Mouse (Mus musculus): ENCODE data around the gene Myt1.

Myt1 gene

DNA sequence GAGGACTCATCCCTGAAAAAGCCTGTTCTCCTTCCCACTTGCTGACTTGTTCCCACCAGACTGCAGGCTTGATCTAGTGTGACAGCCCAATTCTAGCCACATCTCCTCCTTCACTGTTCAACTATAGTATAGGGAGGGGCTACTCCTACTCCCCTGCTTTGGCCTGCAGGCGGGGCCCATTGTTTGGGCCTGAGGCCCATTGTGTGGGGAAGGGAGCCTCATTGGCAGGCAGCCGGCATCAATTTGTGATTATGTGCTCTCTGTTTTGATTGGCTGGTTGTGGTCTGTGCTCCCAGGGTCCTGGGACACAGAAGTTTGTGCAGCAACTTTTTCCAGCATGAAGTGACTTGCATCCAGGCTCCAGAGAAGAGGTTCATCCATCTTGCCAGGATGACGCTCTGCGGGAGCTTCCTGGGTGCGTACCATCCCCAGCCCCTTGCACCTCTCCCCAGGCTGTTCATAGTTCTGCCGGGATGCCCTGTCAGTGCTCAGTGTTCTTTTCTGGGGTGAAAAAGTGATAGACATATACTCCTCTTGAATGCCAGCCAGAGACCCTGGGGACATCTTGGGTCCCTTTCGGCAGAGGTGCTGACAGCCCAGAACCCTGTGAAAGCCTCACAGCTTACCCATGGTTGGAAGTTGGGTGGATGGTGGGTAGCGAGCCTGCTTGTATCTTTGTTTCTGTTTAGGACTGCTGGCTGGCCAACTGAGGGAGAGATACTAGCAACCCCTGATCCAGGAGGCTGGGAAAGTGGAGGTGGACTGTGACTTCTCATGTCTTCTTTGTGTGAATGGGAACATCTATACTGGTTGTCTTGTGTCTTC is at the start of gene Myt1:
Myt1 (plus strand) TSS at position 327 of the 825 bp plus-strand sequence.
- in situ Hi-C loops (cut with MboI; ENCODE audit: low pct_unique_long_range_greater_than_20kb in 1 of 2, low sequenced_read_pairs in 2 of 2, unreplicated experiment in 1 of 2) = no loop called here

DNA sequence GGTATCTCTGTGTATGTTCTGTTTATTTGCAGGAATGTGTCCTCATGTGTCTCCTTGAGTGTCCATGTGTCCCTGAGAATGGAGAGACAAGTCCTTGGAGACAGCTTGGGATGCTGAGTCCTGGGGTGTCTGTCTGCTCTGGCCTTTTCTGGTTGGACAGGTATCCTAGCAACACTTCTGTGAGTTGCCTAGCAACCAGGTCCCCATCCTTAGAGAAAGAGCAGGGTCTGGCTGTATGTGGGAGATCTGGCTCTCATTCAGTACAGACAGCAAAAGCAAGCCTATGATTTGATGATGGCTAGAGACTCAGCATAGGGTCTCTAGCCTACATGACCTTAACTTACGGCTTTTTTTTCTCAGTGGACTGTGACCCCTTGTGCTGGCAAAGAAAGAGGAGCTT is 49.4 kb upstream of the Myt1 start:
- in situ Hi-C loops (cut with MboI; ENCODE audit: low pct_unique_long_range_greater_than_20kb in 1 of 2, low sequenced_read_pairs in 2 of 2, unreplicated experiment in 1 of 2) = no loop called here

DNA sequence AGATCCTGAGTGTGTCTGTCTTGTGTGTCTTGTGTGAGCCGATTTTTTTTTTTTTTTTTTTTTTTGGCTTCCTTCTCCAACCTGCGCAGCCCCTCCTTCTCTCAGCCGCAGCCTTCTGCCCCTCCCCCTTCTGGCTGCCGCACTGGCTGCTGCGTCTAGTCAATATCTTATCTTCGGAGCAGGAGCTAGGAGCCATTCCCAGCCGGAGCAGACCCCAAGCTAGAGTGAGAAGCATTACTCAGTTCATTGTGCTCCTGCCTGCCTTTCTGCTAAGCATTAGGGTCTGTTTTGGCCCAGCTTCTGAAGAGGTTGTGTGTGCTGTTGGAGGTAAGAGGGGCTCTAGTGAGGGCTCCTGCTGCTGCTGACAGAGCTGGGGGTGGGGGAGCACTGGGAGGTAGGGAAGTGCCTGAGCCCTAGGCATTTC is 48.2 kb upstream of the Myt1 start, which contains the start of gene Oprl1:
Oprl1 (plus strand) TSS at position 114 of the 424 bp plus-strand sequence.
- in situ Hi-C loops (cut with MboI; ENCODE audit: low pct_unique_long_range_greater_than_20kb in 1 of 2, low sequenced_read_pairs in 2 of 2, unreplicated experiment in 1 of 2) = no loop called here

DNA sequence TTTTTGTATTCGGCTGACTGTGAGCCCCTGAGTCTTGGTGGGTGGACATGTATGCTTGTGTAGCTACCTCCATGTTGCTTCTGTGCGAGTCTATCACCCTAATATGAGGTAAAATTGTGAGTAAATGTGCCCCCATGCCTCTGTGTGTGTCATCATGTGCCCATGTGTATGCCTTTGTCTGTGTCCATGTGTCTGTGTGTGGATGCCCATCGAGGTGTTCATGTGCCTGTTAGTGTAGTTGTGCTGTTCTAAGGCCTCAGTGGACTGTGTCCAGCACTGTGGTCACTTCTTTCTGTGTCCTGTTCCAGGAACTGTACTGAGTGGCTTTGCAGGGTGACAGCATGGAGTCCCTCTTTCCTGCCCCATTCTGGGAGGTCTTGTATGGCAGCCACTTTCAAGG is 47.8 kb upstream of the Myt1 start:
- in situ Hi-C loops (cut with MboI; ENCODE audit: low pct_unique_long_range_greater_than_20kb in 1 of 2, low sequenced_read_pairs in 2 of 2, unreplicated experiment in 1 of 2) = no loop called here

DNA sequence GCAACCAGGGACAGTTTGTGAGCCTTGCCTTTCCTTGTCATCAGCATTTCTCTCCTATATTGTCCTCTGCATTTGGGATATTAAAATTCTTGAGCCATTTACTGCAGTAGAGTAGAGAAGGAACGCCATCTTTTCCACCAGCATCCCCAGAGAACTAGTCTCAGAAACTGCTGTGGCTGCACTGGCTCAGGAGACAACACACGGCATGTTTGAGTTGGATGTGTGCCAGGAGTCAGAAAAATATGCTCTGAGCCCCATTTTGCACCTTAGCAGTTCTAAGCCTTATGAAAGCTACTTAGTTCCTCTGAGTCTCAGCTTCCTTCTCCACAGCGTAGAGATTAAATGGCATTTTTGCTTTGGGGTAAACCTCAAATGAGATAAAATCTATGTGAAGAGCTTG is 46.1 kb upstream of the Myt1 start:
- in situ Hi-C loops (cut with MboI; ENCODE audit: low pct_unique_long_range_greater_than_20kb in 1 of 2, low sequenced_read_pairs in 2 of 2, unreplicated experiment in 1 of 2) = no loop called here

DNA sequence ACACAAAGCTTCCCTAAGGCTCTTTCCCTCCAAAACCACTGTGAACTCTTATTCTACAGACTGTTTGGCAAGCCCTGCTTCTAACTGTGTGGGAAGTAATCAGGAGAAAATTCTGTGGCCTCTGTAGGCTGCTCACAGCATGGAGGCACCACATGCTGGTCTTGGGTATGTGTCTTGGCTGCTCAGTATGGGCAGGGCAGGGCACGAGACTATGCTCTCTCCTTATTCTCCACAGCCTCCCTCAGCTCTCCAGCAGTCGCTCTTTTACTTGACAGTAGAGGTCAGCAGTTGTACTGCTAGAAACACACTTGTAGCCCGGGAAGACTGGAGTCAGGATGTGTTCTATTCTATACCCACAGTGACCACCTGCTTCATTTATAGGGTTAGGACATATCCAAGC is 43.1 kb upstream of the Myt1 start:
- in situ Hi-C loops (cut with MboI; ENCODE audit: low pct_unique_long_range_greater_than_20kb in 1 of 2, low sequenced_read_pairs in 2 of 2, unreplicated experiment in 1 of 2) = loop anchor here in 1 of 2 experiments (10.0 kb wide), 1 partner anchor 145 kb away; the partner anchor contains the start of gene Polr3k

DNA sequence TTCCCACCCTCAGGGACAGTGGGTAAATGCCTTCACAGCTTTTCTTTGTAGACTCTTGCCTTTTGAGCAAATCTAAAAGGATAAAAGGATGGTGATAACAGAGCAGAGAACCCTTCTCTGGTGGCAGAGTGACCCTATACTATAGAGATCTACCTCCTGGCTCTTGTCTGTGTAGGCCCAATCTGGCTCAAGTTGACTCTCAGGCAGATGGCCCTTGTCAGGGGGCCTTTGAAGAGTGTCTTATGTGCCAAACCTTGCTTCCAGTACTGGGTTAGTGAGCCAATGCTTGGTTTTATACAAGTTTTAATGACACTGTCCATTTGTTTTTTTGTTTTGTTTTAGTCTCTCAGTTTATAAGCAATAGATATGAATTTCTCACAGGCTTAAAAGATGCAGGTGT is 41.9 kb upstream of the Myt1 start:
- in situ Hi-C loops (cut with MboI; ENCODE audit: low pct_unique_long_range_greater_than_20kb in 1 of 2, low sequenced_read_pairs in 2 of 2, unreplicated experiment in 1 of 2) = loop anchor here in 1 of 2 experiments (10.0 kb wide), 1 partner anchor 144 kb away; the partner anchor contains the start of gene Polr3k

DNA sequence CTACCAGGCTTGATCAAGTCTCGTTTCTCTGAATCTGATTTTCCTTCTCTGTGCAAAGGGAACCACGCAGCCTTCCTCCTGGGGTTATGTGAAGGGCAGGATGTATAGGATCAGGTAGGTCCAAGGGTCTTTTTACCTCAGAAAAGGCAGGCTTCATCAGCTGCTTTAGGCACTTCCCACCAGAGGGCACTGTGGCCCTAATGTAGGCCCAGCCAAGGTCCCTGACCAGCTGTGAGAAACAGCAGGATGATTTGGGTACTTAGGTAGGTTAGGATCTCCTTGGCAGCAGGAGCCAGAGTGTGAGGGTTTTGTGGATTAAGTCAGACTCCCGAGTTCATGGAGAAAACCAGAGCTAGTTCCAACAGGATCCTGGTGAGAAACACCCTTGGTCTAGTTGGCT is 40.9 kb upstream of the Myt1 start:
- in situ Hi-C loops (cut with MboI; ENCODE audit: low pct_unique_long_range_greater_than_20kb in 1 of 2, low sequenced_read_pairs in 2 of 2, unreplicated experiment in 1 of 2) = loop anchor here in 1 of 2 experiments (10.0 kb wide), 1 partner anchor 143 kb away; the partner anchor contains the start of gene Polr3k

DNA sequence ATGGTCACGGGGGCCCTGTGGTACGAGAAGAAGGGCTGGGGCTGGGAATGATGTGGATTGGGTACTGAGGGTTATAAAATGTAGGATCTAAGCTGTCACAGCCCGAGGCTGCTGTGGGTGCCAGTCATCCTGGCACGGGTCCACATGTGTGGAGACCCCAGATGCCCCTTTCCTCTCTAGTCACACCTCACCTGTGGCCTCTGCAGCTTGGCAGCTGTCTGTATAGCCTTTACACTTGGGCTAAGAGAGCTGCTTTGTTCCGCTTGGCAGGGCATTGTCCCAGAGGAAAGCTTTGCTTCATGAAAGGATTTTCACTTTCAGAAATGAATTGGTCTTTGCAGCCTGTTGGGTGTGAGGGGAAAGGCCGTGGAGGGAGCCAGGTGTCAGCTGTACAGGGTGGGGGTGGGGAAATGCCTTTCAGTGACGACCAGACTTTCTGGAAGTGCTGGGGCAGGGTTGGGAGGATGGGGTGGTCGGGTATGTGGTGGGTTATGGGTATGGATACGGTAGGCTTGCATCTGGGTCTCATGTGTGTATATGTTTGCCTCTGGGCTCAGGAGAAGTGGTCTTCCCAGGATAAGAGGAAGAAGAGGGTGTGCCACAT is 35.4 kb upstream of the Myt1 start:
- in situ Hi-C loops (cut with MboI; ENCODE audit: low pct_unique_long_range_greater_than_20kb in 1 of 2, low sequenced_read_pairs in 2 of 2, unreplicated experiment in 1 of 2) = loop anchor here in 1 of 2 experiments (10.0 kb wide), 1 partner anchor 137 kb away; the partner anchor contains the start of gene Polr3k

DNA sequence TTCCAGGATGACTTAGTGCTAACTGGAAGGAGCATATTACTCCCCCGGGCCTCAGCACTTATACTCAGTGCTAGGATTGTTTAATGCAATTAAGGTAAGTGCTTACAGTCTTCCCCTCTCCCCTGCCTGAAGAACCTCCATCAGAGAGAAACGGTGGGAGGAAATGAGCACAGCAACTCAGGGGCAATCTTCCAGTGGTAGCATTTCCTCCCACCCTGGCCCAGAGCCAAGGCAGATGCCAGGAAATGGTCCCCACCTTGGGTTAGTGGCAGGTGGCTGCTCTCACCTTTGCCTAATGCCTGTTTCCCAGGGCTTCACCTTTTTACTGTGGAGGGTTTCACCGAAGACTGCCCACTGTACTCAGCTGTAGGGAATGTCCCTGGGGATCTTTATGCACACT is 33.1 kb upstream of the Myt1 start:
- in situ Hi-C loops (cut with MboI; ENCODE audit: low pct_unique_long_range_greater_than_20kb in 1 of 2, low sequenced_read_pairs in 2 of 2, unreplicated experiment in 1 of 2) = no loop called here

DNA sequence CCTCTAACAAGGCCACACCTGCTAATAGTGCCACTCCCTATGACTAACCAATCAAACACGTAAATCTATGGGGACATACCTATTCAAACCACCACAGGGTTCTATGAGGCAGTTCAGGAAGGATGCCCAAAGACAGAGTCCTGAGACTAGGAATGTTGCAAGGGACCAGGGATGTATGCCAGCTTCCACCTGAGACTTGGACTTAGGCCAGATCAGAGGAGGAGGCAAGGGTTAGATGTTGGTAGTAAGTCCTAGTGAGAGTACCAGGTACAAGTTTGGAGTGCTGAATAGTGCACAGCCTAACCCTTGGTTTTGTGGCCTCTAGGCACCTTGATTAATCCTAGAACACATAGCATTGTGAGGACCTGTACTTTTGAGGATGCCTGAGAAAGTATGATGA is 10.5 kb upstream of the Myt1 start:
- in situ Hi-C loops (cut with MboI; ENCODE audit: low pct_unique_long_range_greater_than_20kb in 1 of 2, low sequenced_read_pairs in 2 of 2, unreplicated experiment in 1 of 2) = no loop called here

DNA sequence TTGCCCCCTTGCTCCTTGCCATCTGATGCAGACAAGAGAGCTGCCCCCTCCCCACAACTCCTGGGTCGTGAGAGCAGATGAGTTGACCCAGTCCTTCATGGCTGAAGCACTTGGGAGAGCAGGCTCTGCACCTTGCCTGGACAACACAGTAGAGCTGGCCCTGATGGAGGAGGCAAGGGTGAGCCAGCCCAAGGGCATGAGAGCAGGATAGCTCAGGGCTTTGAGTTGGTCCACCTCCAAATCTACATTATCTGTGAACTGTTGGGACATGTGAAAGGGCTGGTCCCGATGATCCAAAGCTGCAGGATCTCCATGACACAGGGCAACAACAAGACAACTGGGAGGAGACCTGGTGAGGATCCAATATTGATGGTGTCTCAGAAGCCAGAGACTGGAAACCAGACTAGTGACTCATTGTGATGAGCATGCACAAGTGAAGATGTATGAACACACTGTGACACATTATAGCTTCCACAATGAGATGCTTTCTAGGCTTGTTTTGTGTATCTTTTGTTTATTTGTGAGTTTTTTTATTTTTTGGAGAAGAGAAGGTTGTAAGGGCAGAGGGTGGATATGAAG is 4.9 kb upstream of the Myt1 start:
- in situ Hi-C loops (cut with MboI; ENCODE audit: low pct_unique_long_range_greater_than_20kb in 1 of 2, low sequenced_read_pairs in 2 of 2, unreplicated experiment in 1 of 2) = no loop called here

DNA sequence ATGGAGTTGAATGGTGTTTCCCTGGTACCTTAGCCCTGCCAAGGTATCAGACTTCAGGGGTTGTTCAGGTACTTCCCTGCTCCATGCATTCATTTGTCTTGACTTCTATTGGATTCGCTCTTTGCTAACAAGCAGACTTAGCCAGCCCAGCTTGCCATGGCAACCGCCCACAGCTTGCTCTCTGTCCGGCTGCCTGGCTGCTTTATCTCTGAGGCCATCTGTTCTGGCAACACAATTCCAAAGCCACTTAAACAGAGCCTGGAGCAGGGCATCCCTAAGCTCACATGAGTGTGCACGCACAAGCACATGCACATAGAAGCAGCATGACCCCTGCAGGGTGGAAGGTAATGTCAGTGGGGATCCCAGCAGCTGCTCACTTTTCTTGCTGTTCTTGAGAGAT is 4.1 kb upstream of the Myt1 start:
- in situ Hi-C loops (cut with MboI; ENCODE audit: low pct_unique_long_range_greater_than_20kb in 1 of 2, low sequenced_read_pairs in 2 of 2, unreplicated experiment in 1 of 2) = no loop called here

DNA sequence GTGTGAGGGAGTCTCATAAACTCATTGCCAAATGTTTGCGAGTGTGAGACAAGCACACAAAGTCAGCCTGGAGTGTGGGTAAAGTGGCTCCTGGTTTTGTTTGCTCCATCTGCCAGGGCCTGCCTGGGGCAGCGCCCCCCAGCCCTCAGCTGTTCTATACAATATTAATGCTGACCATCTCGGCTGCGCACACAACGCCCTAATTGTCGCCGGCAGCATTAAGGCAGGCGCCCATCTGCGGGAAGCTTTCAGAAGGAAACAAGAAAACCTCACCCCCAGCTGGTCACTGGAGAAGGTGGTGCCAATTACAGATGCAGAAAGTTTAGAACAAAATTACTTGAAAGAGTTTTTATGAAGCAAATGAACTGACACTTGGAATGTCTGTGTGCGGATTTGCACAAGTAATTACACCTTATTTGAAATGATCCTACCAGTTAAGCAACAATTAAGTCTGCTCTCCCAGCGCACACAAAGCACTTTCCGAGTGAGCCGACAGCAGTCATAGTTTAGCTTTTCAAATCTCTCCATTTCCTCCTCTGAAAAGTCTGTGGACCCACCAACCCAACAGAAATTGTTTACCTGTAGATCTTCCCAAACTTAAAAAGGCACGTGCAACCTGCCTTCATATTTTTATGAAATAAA is 875 bp downstream of the Myt1 start:
- in situ Hi-C loops (cut with MboI; ENCODE audit: low pct_unique_long_range_greater_than_20kb in 1 of 2, low sequenced_read_pairs in 2 of 2, unreplicated experiment in 1 of 2) = no loop called here

DNA sequence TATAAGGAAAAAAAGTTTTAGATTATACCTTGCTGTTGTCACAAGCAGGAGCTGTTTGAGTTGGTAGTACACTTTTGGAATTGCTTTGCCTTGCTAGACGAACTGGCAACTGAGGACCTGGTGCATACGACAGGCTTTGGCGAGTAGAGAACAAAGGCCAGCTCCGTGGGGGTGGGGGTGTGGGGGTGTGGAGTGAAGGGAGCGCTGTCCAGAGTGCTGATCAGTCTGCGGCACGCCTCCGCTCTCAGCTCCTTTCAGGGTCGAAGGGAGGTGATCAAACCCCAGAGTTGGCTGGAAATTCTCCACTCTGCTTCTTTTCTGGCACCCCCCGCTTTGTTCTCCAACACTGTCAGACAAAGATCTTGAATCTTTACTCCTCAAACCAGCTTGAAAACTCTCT is 1.5 kb downstream of the Myt1 start:
- in situ Hi-C loops (cut with MboI; ENCODE audit: low pct_unique_long_range_greater_than_20kb in 1 of 2, low sequenced_read_pairs in 2 of 2, unreplicated experiment in 1 of 2) = no loop called here

DNA sequence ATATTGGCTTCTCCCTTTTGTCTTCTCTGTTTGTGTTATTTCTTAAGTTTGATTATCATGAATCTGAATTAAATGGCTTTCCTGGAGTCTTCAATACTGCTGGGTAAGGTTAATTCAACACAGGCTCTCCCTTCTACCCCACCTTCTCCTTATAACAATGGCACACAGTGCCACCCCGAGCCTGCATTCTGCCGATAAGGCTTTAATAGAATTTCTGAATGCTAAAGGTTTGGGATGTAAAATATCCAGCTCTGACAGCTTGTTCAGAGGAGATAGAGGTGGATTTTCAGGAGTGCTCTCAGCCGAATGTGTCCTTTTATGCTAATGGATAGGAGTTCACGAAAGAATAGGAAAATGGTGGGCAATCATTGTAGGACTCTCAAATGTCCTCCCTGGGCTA is 2.1 kb downstream of the Myt1 start:
- in situ Hi-C loops (cut with MboI; ENCODE audit: low pct_unique_long_range_greater_than_20kb in 1 of 2, low sequenced_read_pairs in 2 of 2, unreplicated experiment in 1 of 2) = no loop called here

DNA sequence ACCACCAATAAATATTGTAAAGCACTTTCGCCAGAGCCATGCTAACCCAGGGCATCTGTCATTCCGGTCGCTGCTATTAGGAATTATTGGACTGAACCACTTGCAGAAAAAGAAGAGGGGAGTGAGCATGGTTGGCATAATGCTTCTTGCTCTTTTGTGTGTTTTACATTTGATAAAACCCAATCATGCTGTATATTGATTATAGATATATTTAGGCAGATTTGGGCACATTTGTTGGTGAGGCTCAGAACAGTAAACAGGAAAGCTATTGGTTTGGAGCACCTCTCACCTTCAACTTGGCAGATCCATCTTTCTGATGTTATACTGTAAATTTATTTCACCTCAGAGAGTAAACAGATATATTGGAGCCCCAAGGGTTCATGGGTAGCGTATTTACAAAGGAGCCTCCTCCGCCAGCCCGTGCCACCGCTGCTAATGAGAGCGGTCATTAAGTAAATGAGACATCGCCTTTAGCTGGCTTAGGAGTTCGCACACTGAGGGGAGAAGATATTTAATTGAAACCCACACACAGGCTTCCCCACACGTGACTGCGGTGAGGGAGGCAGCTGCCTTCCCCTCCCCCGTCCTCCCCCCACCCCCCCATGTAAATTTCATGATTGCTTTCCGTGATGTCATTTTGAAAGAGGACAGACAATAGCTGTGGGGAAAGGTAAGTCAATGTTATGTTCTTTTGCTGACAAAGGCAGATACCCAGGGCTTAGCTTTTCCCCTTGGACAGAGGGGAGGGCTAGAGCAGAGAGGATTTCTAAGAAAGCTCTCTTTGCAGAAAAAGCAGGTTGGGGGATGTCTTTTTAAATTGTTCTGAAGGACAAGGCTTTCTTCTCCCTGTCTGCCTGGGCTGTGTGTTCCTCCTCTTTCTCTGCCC is 3.8 kb downstream of the Myt1 start:
- in situ Hi-C loops (cut with MboI; ENCODE audit: low pct_unique_long_range_greater_than_20kb in 1 of 2, low sequenced_read_pairs in 2 of 2, unreplicated experiment in 1 of 2) = no loop called here

DNA sequence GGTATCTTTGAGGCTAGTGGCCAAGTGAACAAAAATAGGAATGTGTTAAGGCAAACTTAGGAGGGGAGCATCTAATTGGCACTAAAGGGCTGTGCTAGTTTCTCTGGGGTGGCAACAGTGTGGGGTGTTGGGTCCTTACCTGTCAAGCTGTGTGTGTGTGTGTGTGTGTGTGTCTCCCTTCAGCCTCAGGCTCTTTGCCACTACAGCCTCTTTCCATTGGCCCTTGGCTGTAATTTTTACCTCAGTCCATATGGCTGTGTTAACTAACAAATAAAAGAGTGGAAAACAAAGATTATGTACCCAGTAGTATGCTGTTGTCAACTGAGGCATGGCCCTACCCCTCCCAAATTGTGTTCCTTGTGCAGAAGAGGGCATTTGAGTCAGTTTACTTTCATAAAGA is 5.3 kb downstream of the Myt1 start:
- in situ Hi-C loops (cut with MboI; ENCODE audit: low pct_unique_long_range_greater_than_20kb in 1 of 2, low sequenced_read_pairs in 2 of 2, unreplicated experiment in 1 of 2) = no loop called here

All from mouse embryonic stem cell (cell line).